ENCODE assay signal across 20 mouse cellular contexts in the genomic region with DNA sequence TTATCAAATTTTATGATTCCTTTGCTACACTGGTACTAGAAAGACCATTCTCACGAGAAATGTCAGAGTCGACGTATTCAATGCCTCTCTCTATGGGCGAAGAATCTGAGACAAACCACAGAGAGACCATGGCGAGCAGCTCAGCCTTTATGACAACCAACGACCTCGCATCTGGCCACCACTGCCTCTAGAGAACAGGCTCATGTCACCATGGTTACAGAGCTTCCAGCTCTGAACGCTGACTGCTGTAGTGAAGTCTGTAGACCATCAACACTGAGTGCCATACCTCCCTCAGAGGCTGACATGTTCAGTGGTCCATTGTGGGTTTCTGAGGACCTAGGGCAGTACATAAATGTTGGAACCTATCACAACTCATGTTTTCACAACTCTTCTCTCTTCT.
DNase-seq lines count a peak whose midpoint lies in the region; ATAC-seq and TF ChIP-seq lines count a peak whose summit lies in the region.
"Had no signal": no experiment of that assay in that cellular context is flagged by ENCODE, and none has a peak within 500 bp of the region (broad histone marks: within the 10 kb centered on the region; RNA-seq: fewer than 3 reads in every experiment).

No protein-coding gene starts in this region.

- TF ChIP-seq CTCF in embryonic fibroblast, embryonic 13.5 days (IDR thresholded peaks at IDR 0.05; ENCODE audit: borderline replicate concordance, insufficient read depth, low read length) = no peak

- no peak for TF ChIP-seq POLR2A in embryonic fibroblast, embryonic 13.5 days (IDR thresholded peaks at IDR 0.05; ENCODE audit: low read depth, low read length)
- no peak for TF ChIP-seq POLR2A in limb, embryonic 14.5 days (IDR thresholded peaks at IDR 0.05; ENCODE audit: borderline replicate concordance, extremely low read depth, insufficient read depth, insufficient read length)

- no peak overlapping the region for H3K4me2 ChIP-seq in hindbrain, embryonic 16.5 days (ENCODE audit: low read length)
- H3K4me2 ChIP-seq in limb, embryonic 14.5 days (replicated peaks; ENCODE audit: low read depth, low read length, severe bottlenecking) = no peak overlapping the region
- H3K4me2 ChIP-seq: heart, embryonic 13.5 days; hindbrain, embryonic 13.5 days had no signal

- H3K9me3 ChIP-seq in hindbrain, embryonic 10.5 days = no peaks in the 10 kb centered on the region
- no peaks in the 10 kb centered on the region for H3K9me3 ChIP-seq in hindbrain, embryonic 16.5 days (ENCODE audit: control insufficient read depth, low read length)
- H3K9me3 ChIP-seq in embryonic facial prominence, embryonic 10.5 days = no peaks in the 10 kb centered on the region
- H3K9me3 ChIP-seq in limb, embryonic 14.5 days (ENCODE audit: control insufficient read depth, low read length) = no peaks in the 10 kb centered on the region
- H3K9me3 ChIP-seq: forebrain, embryonic 10.5 days; heart, embryonic 13.5 days; hindbrain, embryonic 13.5 days had no signal

- no peaks in the 10 kb centered on the region for H3K27me3 ChIP-seq in hindbrain, embryonic 10.5 days (ENCODE audit: insufficient read depth, poor library complexity, severe bottlenecking)
- no peaks in the 10 kb centered on the region for H3K27me3 ChIP-seq in hindbrain, embryonic 16.5 days (replicated peaks; ENCODE audit: control insufficient read depth, insufficient read depth, low read length)
- no peaks in the 10 kb centered on the region for H3K27me3 ChIP-seq in embryonic facial prominence, embryonic 10.5 days (replicated peaks; ENCODE audit: low read depth, poor library complexity, severe bottlenecking)
- no peaks in the 10 kb centered on the region for H3K27me3 ChIP-seq in limb, embryonic 14.5 days (ENCODE audit: control insufficient read depth, insufficient read depth, low read length)
- H3K27me3 ChIP-seq: CH12.LX; heart, embryonic 13.5 days; hindbrain, embryonic 13.5 days had no signal

- no peak overlapping the region for H3K4me3 ChIP-seq in hindbrain, embryonic 10.5 days
- no peak overlapping the region for H3K4me3 ChIP-seq in hindbrain, embryonic 16.5 days (ENCODE audit: low read length)
- H3K4me3 ChIP-seq in embryonic facial prominence, embryonic 10.5 days = no peak overlapping the region
- H3K4me3 ChIP-seq in embryonic fibroblast, embryonic 13.5 days (ENCODE audit: insufficient read depth, low read length) = no peak overlapping the region
- H3K4me3 ChIP-seq in limb, embryonic 14.5 days (replicated peaks; ENCODE audit: low read length) = no peak overlapping the region
- H3K4me3 ChIP-seq: erythroblast, embryonic 14.5 days; forebrain, embryonic 10.5 days; heart, embryonic 13.5 days; hindbrain, embryonic 13.5 days had no signal

- H3K36me3 ChIP-seq in hindbrain, embryonic 10.5 days = no peaks in the 10 kb centered on the region
- no peaks in the 10 kb centered on the region for H3K36me3 ChIP-seq in hindbrain, embryonic 16.5 days (ENCODE audit: control insufficient read depth, insufficient read depth, low read length)
- no peaks in the 10 kb centered on the region for H3K36me3 ChIP-seq in embryonic facial prominence, embryonic 10.5 days (replicated peaks)
- H3K36me3 ChIP-seq in limb, embryonic 14.5 days (ENCODE audit: control insufficient read depth, insufficient read depth, low read length) = no peaks in the 10 kb centered on the region; the same call in 1 of the 2 replicates
- H3K36me3 ChIP-seq: forebrain, embryonic 10.5 days; heart, embryonic 13.5 days; hindbrain, embryonic 13.5 days had no signal

- no peak for ATAC-seq in hindbrain, embryonic 16.5 days
- ATAC-seq in limb, embryonic 14.5 days (ENCODE audit: low FRiP score, low read depth) = no peak
- ATAC-seq: activated CD4-positive, CD25-positive, alpha-beta regulatory T cell, adult 4 months; forebrain, embryonic 14.5 days; Patski had no signal

- 77% methylated on average over 8 of the region's 8 CpGs for WGBS in hindbrain, embryonic 10.5 days
- whole genome bisulfite sequencing in hindbrain, embryonic 16.5 days = 72% methylated on average over 8 of the region's 8 CpGs
- WGBS in embryonic facial prominence, embryonic 10.5 days = 86% methylated on average over 8 of the region's 8 CpGs
- 49% methylated on average over 8 of the region's 8 CpGs for WGBS in limb, embryonic 14.5 days

- H3K9ac ChIP-seq in hindbrain, embryonic 16.5 days (ENCODE audit: low read depth, low read length) = no peak overlapping the region
- no peak overlapping the region for H3K9ac ChIP-seq in limb, embryonic 14.5 days (ENCODE audit: low read depth, low read length, severe bottlenecking)
- H3K9ac ChIP-seq: heart, embryonic 13.5 days; hindbrain, embryonic 13.5 days had no signal

- DNase-seq in hindbrain, embryonic 10.5 days (ENCODE audit: low spot score) = no peak
- DNase-seq in embryonic facial prominence, embryonic 10.5 days (ENCODE audit: low spot score) = no peak
- no peak for DNase-seq in limb, embryonic 14.5 days (ENCODE audit: low spot score)
- no peak for DNase-seq in spleen, postnatal 14 days (ENCODE audit: low spot score in 2 of 2)
- DNase-seq: adrenal gland, postnatal 14 days; cerebellum, adult 11-12 months; cerebellum, adult 9-10 months; cerebellum, postnatal 25 days; gastrocnemius, postnatal 14 days; heart, postnatal 4 days had no signal

- H3K4me1 ChIP-seq in hindbrain, embryonic 10.5 days (replicated peaks) = peaks cover 19% of the 10 kb centered on the region
- no peaks in the 10 kb centered on the region for H3K4me1 ChIP-seq in hindbrain, embryonic 16.5 days (ENCODE audit: control insufficient read depth, insufficient read depth, low read depth, low read length)
- H3K4me1 ChIP-seq in embryonic facial prominence, embryonic 10.5 days = peaks cover 30% of the 10 kb centered on the region
- H3K4me1 ChIP-seq in embryonic fibroblast, embryonic 13.5 days (ENCODE audit: control insufficient read depth, insufficient read depth, low read length) = peaks cover 10% of the 10 kb centered on the region
- H3K4me1 ChIP-seq in limb, embryonic 14.5 days (ENCODE audit: control insufficient read depth, insufficient read depth, low read length) = peaks cover 40% of the 10 kb centered on the region

- 0 out of 2 replicates have a peak overlapping the region, but pooled peaks have one; percentile 8 for H3K27ac ChIP-seq in hindbrain, embryonic 10.5 days
- H3K27ac ChIP-seq in hindbrain, embryonic 16.5 days (ENCODE audit: low read depth, low read length) = no peak overlapping the region
- 0 out of 2 replicates have a peak overlapping the region, but pooled peaks have one; percentile 37 for H3K27ac ChIP-seq in embryonic facial prominence, embryonic 10.5 days (replicated peaks)
- H3K27ac ChIP-seq in embryonic fibroblast, embryonic 13.5 days (ENCODE audit: insufficient read depth, low read length) = peak overlapping the region; percentile 19; the same call in 1 of the 2 replicates
- peak overlapping the region; percentile 44; the same call in 1 of the 2 replicates for H3K27ac ChIP-seq in limb, embryonic 14.5 days (replicated peaks; ENCODE audit: low read depth, low read length)
- H3K27ac ChIP-seq: forebrain, embryonic 10.5 days; heart, embryonic 13.5 days; hindbrain, embryonic 13.5 days had no signal
